Mouse (Mus musculus) hindbrain, embryonic 14.5 days (tissue): ENCODE data around the gene Ing4. TPM values are rescaled to one million over a fixed set of nuclear protein-coding genes. Genes with fewer than 3 reads are reported as not detected.
A peak's percentile ranks its signal among the peaks of the same experiment; 100 is the strongest.

Experiments used
- ATAC-seq: fragments of 200-750 bp; cut with Nextera tagmentation; 2 replicates; pipeline ENCODE4 v1.8.0; 2017; ENCODE audit warnings: moderate number of reproducible peaks, mild to moderate bottlenecking, moderate TSS enrichment, moderate library complexity; ENCODE audit not compliant: low FRiP score
- DNase-seq: peaks from one replicate; pipeline ENCODE4 v3.0.0-alpha.2; 2015; ENCODE audit warnings: low spot score
- H3K27ac ChIP-seq: fragments of 300-500 bp; sonication (generic); 2 replicates; pipeline ENCODE4 v1.5.1; 2014; ENCODE audit warnings: mild to moderate bottlenecking, moderate library complexity
- H3K27me3 ChIP-seq: fragments of 300-500 bp; sonication (generic); 2 replicates; pipeline ENCODE4 v1.6.1; 2014; ENCODE audit warnings: mild to moderate bottlenecking, low read length, mixed read lengths; ENCODE audit not compliant: control insufficient read depth, insufficient read depth
- H3K36me3 ChIP-seq: fragments of 300-500 bp; sonication (generic); replicated peaks from 2 replicates; pipeline ENCODE4 v1.6.1; 2014; ENCODE audit not compliant: control insufficient read depth, insufficient read depth
- H3K4me1 ChIP-seq: fragments of 300-500 bp; sonication (generic); replicated peaks from 2 replicates; pipeline ENCODE4 v1.6.1; 2014; ENCODE audit warnings: antibody characterized with exemption, low read length, mixed read lengths; ENCODE audit not compliant: control insufficient read depth, insufficient read depth
- H3K4me2 ChIP-seq: fragments of 300-500 bp; sonication (generic); replicated peaks from 2 replicates; pipeline ENCODE4 v1.6.1; 2014; ENCODE audit warnings: mild to moderate bottlenecking, moderate library complexity
- H3K4me3 ChIP-seq: fragments of 300-500 bp; sonication (generic); replicated peaks from 2 replicates; pipeline ENCODE4 v1.5.1; 2014; ENCODE audit warnings: mild to moderate bottlenecking, low read length
- H3K9ac ChIP-seq: fragments of 300-500 bp; sonication (generic); 2 replicates; pipeline ENCODE4 v1.6.1; 2014
- H3K9me3 ChIP-seq: fragments of 300-500 bp; sonication (generic); 2 replicates; pipeline ENCODE4 v1.6.1; 2016; ENCODE audit warnings: low read length; ENCODE audit not compliant: control insufficient read depth
- WGBS: fragments of 180-500 bp; shearing (Covaris S2); extraction: QIAGEN DNeasy Blood & Tissue Kit; methylation state at CpG from one replicate; pipeline ENCODE4 v1.1.7; 2014; 5-methylcytosine and 5-hydroxymethylcytosine counted together
- microRNA-seq: library from miRNA; unstranded; fragments of <30 nt; microRNA quantifications from one replicate; pipeline ENCODE4, GENCODE M21; 2016
- polyA plus RNA-seq: library from polyadenylated mRNA; unstranded; fragments of >200 nt; fragmentation: Nextera tagmentation; extraction: Ambion mirVana; gene quantifications from 2 replicates; pipeline ENCODE4 v1.2.1, GENCODE M21; 2014

The Ing4 gene
- polyA plus RNA-seq, 1 experiment from 2014 or later: 112 TPM

GRCm38 (mm10) chr6:125095391-125096278 is 56.1 kb downstream of the Ing4 start, which contains the start of gene Chd4:
Gene Chd4 (plus strand): TSS chr6:125095981.
- Histone ChIP-seq H3K27ac (peak within 1 kb of the TSS; percentile 96), H3K9ac (peak within 1 kb of the TSS; percentile 92), H3K4me1 (peaks cover 34% of the 10 kb centered on the region), H3K9me3 (no peaks in the 10 kb centered on the region), H3K36me3 (peaks cover 25% of the 10 kb centered on the region), H3K4me2 (peak within 1 kb of the TSS; percentile 81), H3K27me3 (no peaks in the 10 kb centered on the region), H3K4me3 (peak within 1 kb of the TSS; percentile 84)
- ATAC-seq (peak; percentile 77), DNase-seq (peak; percentile 88)
- WGBS: 1% methylated on average over 37 of the region's 45 CpGs

- no peaks in the 10 kb centered on the region for H3K27me3 ChIP-seq
- WGBS: under 1% methylated on average over 24 of the region's 32 CpGs
- peaks cover 31% of the 10 kb centered on the region for H3K36me3 ChIP-seq
- peak overlapping the region; percentile 92 for H3K9ac ChIP-seq
- H3K4me3 ChIP-seq: peak overlapping the region; percentile 84
- ATAC-seq: no peak
- peak overlapping the region; percentile 81 for H3K4me2 ChIP-seq
- peak overlapping the region; percentile 96 for H3K27ac ChIP-seq
- no peaks in the 10 kb centered on the region for H3K9me3 ChIP-seq
- peaks cover 33% of the 10 kb centered on the region for H3K4me1 ChIP-seq
- DNase-seq: no peak
Observed at GRCm38 (mm10) chr6:125096279-125096596, 56.7 kb downstream of the Ing4 start.

GRCm38 (mm10) chr6:125096597-125097345 is 57.2 kb downstream of the Ing4 start:
- H3K4me2 ChIP-seq: peak overlapping the region; percentile 81
- DNase-seq (no peak), ATAC-seq (peak; percentile 49)
- H3K36me3 ChIP-seq: peaks cover 36% of the 10 kb centered on the region
- peak overlapping the region; percentile 84 for H3K4me3 ChIP-seq
- H3K4me1 ChIP-seq: peaks cover 33% of the 10 kb centered on the region
- no peaks in the 10 kb centered on the region for H3K27me3 ChIP-seq
- WGBS: under 1% methylated on average over 35 of the region's 44 CpGs
- peak overlapping the region; percentile 92 for H3K9ac ChIP-seq
- H3K27ac ChIP-seq: peak overlapping the region; percentile 96
- no peaks in the 10 kb centered on the region for H3K9me3 ChIP-seq

GRCm38 (mm10) chr6:125097346-125097689 is 57.8 kb downstream of the Ing4 start:
- Histone ChIP-seq H3K9ac (peak overlapping the region; percentile 92), H3K4me1 (peaks cover 33% of the 10 kb centered on the region), H3K27me3 (no peaks in the 10 kb centered on the region), H3K9me3 (no peaks in the 10 kb centered on the region), H3K4me2 (peak overlapping the region; percentile 81), H3K27ac (peak overlapping the region; percentile 96), H3K36me3 (peaks cover 42% of the 10 kb centered on the region), H3K4me3 (peak overlapping the region; percentile 84)
- under 1% methylated on average over 12 of the region's 12 CpGs for WGBS
- ATAC-seq (no peak; the same call in 1 of the 2 replicates), DNase-seq (no peak)

- Histone ChIP-seq H3K4me1 (peaks cover 33% of the 10 kb centered on the region), H3K4me2 (peak overlapping the region; percentile 81), H3K9me3 (no peaks in the 10 kb centered on the region), H3K4me3 (peak overlapping the region; percentile 84), H3K36me3 (peaks cover 48% of the 10 kb centered on the region), H3K27me3 (no peaks in the 10 kb centered on the region), H3K9ac (peak overlapping the region; percentile 92), H3K27ac (0 out of 2 replicates have a peak overlapping the region, but pooled peaks have one; percentile 20)
- WGBS: 57% methylated on average over 8 of the region's 8 CpGs
- ATAC-seq: no peak
- no peak for DNase-seq
Observed at GRCm38 (mm10) chr6:125097951-125098350, 58.4 kb downstream of the Ing4 start.

GRCm38 (mm10) chr6:125098513-125098912 is 59.0 kb downstream of the Ing4 start:
- no peak for ATAC-seq
- Histone ChIP-seq H3K9me3 (no peaks in the 10 kb centered on the region), H3K4me1 (peaks cover 33% of the 10 kb centered on the region), H3K27ac (0 out of 2 replicates have a peak overlapping the region, but pooled peaks have one; percentile 20), H3K4me2 (peak overlapping the region; percentile 81), H3K27me3 (no peaks in the 10 kb centered on the region), H3K36me3 (peaks cover 52% of the 10 kb centered on the region), H3K4me3 (peak overlapping the region; percentile 84), H3K9ac (peak overlapping the region; percentile 92)
- WGBS: 51% methylated on average over 3 of the region's 3 CpGs
- no peak for DNase-seq

Small RNA genes within 50 kb of the gene (microRNA-seq; reads per million reads assigned to microRNA genes)
- gene Mir7045: not detected

Other genes with a start within 250 kb of the Ing4 start
- gene Spsb2, start 231.1 kb upstream of the Ing4 start, polyA plus RNA-seq: 5.2 and 6.6 TPM in 2 replicates
- 413 and 474 TPM in 2 replicates for gene Tpi1, start 225.5 kb upstream of the Ing4 start, polyA plus RNA-seq
- gene Usp5, start 210.3 kb upstream of the Ing4 start, polyA plus RNA-seq: 180 and 182 TPM in 2 replicates
- gene Cdca3, start 210.2 kb upstream of the Ing4 start, polyA plus RNA-seq: 29.3 and 36.2 TPM in 2 replicates
- 0.21 and 1.2 TPM in 2 replicates for gene Gnb3, start 199.5 kb upstream of the Ing4 start, polyA plus RNA-seq
- 13.3 and 17.6 TPM in 2 replicates for gene P3h3, start 182.0 kb upstream of the Ing4 start, polyA plus RNA-seq
- gene Gpr162, start 175.8 kb upstream of the Ing4 start, polyA plus RNA-seq: 16.6 and 17.6 TPM in 2 replicates
- gene Cd4, start 151.5 kb upstream of the Ing4 start, polyA plus RNA-seq: 0.27 and 0.35 TPM in 2 replicates
- 2.1 and 2.8 TPM in 2 replicates for gene Lag3, start 128.1 kb upstream of the Ing4 start, polyA plus RNA-seq
- gene Ptms, start 119.7 kb upstream of the Ing4 start, polyA plus RNA-seq: 674 and 707 TPM in 2 replicates
- gene Mlf2, start 108.4 kb upstream of the Ing4 start, polyA plus RNA-seq: 577 and 614 TPM in 2 replicates
- gene Cops7a, start 74.2 kb upstream of the Ing4 start, polyA plus RNA-seq: 92.4 and 93.1 TPM in 2 replicates
- 47.8 and 53.8 TPM in 2 replicates for gene Pianp, start 43.1 kb upstream of the Ing4 start, polyA plus RNA-seq
- gene Zfp384, start 30.6 kb upstream of the Ing4 start, polyA plus RNA-seq: 12.0 and 14.6 TPM in 2 replicates
- gene Acrbp, start 9.9 kb downstream of the Ing4 start, polyA plus RNA-seq: 17.1 and 18.7 TPM in 2 replicates
- 0.50 and 0.51 TPM in 2 replicates for gene Lpar5, start 28.2 kb downstream of the Ing4 start, polyA plus RNA-seq
- gene Chd4, start 56.2 kb downstream of the Ing4 start, polyA plus RNA-seq: 68.5 and 78.0 TPM in 2 replicates
- 40.3 and 48.4 TPM in 2 replicates for gene Nop2, start 92.1 kb downstream of the Ing4 start, polyA plus RNA-seq
- 18.2 and 19.0 TPM in 2 replicates for gene Iffo1, start 105.5 kb downstream of the Ing4 start, polyA plus RNA-seq
- 1,428 and 1,660 TPM in 2 replicates for gene Gapdh, start 126.7 kb downstream of the Ing4 start, polyA plus RNA-seq
- 40.1 and 40.7 TPM in 2 replicates for gene Ncapd2, start 151.9 kb downstream of the Ing4 start, polyA plus RNA-seq
- gene Mrpl51, start 152.0 kb downstream of the Ing4 start, polyA plus RNA-seq: 140 and 142 TPM in 2 replicates
- 12.6 and 15.8 TPM in 2 replicates for gene Vamp1, start 175.8 kb downstream of the Ing4 start, polyA plus RNA-seq
- gene Tapbpl, start 192.1 kb downstream of the Ing4 start, polyA plus RNA-seq: 4.7 and 5.3 TPM in 2 replicates
- gene Cd27, start 197.2 kb downstream of the Ing4 start, polyA plus RNA-seq: 0.86 and 1.2 TPM in 2 replicates
- not detected in 2 replicates for gene Tuba3a, start 246.3 kb downstream of the Ing4 start, polyA plus RNA-seq